Mouse (Mus musculus): Measurements from ENCODE around the gene Pdpn. TPM values are rescaled to one million over a fixed set of nuclear protein-coding genes. Genes with fewer than 3 reads are reported as not detected.

Pdpn gene
- polyA plus RNA-seq, 1 experiment, result 15.7 TPM

DNA sequence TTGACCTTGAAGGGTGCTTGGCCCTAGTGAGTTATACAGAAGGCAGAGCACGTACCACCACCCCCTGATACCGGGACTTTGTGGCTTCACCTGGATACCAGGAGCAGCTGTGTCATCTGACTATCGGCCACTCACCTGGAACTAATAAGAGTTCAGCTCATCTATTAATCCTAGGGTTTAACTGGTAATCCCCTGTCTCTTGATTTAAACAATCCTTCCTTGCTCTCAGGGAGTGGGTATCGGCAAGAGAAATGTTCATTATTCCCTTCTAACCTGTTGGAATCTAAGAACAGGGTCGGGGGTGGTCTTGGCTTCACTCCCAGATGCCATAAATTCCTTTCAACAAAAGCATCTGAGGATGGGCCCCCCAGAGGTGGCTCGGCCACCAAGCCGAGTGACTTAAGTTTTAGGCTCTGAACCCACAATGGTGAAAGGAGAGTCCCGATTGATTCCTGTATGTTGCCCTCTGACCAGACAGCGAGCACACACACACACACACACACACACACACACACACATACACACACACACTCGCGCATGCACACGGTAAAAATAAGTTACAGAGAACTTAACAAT is 837 bp upstream of the Pdpn start:
- DNase-seq (ENCODE audit: extremely low spot score in 1 of 2, low spot score in 1 of 2), result no peak

GRCm38 (mm10) chr4:143298431-143299315 is 691 bp downstream of the Pdpn start:
- no peak for DNase-seq (ENCODE audit: extremely low spot score in 1 of 2, low spot score in 1 of 2)

GRCm38 (mm10) chr4:143297016-143297556 is 2.3 kb downstream of the Pdpn start:
- DNase-seq (ENCODE audit: extremely low spot score in 1 of 2, low spot score in 1 of 2), result no peak

GRCm38 (mm10) chr4:143296153-143296552 is 3.2 kb downstream of the Pdpn start:
- no peak for DNase-seq (ENCODE audit: extremely low spot score in 1 of 2, low spot score in 1 of 2)

GRCm38 (mm10) chr4:143294324-143294723 is 5.0 kb downstream of the Pdpn start:
- DNase-seq (ENCODE audit: extremely low spot score in 1 of 2, low spot score in 1 of 2), result no peak

DNA sequence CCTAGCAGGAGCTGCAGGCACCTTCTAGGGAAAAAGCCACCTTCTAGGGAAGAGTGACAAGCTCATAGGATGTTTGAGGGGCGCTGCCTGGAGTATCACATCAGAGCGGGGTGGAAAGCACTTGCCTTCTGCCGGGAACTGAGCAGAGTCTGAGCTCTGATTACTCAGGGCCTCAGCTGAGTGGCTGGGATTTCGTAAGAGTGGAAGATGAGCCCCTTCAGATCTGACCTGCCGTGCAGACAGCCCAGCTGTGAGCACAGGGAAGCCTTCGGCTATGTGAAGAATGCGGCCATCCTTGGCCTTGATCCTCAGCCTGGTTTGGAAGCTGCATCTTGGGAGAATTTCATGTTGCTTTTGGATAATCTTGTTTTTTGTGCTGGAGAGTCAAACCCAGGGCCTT is 10.5 kb downstream of the Pdpn start:
- no peak for DNase-seq (ENCODE audit: extremely low spot score in 1 of 2, low spot score in 1 of 2)

DNA sequence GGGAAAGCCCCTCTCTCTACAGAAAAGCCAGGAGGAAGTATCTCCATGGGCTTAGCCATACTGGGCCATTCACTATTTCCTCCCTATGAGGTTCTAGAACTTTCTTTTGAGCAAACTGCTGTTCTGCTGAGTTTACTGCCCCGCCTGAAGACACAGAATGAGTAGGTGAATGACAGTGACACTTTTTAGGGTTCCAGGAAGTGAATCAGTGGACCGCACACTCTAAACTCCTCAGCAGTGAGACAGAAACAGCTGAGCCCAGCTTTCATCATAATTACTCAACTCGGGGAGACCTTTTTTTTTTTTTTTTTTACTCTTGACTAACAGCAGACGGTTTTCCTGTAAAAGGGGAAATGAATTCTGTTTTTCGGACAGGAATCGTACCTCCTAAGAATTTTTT is 10.9 kb downstream of the Pdpn start:
- no peak for DNase-seq (ENCODE audit: extremely low spot score in 1 of 2, low spot score in 1 of 2)

GRCm38 (mm10) chr4:143287065-143287464 is 12.3 kb downstream of the Pdpn start:
- no peak for DNase-seq (ENCODE audit: extremely low spot score in 1 of 2, low spot score in 1 of 2)

- peak in 1 of 2 experiments; percentile 53 for DNase-seq (ENCODE audit: extremely low spot score in 1 of 2, low spot score in 1 of 2)
Measured at GRCm38 (mm10) chr4:143280166-143280565, 19.2 kb downstream of the Pdpn start.

DNA sequence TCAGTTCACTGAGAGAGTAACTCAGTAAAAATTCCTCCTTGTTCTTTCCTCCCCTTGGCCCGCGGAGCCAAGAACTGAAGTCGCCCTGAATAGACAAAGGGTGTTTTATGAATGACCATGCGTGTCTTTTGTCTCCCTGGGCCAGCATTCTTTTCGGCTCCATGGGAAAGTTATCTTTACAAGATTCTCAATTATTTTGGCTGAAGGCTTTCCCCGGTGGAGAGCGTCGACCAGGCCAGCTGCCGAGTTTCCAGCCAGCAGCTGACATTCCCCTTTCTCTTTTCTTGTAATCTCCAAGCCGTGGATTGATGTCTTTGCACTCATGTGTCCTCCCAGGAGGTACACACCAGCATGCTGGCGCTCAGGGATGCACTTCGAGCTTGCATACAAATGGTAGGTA is 19.7 kb downstream of the Pdpn start:
- no peak for DNase-seq (ENCODE audit: extremely low spot score in 1 of 2, low spot score in 1 of 2)

DNA sequence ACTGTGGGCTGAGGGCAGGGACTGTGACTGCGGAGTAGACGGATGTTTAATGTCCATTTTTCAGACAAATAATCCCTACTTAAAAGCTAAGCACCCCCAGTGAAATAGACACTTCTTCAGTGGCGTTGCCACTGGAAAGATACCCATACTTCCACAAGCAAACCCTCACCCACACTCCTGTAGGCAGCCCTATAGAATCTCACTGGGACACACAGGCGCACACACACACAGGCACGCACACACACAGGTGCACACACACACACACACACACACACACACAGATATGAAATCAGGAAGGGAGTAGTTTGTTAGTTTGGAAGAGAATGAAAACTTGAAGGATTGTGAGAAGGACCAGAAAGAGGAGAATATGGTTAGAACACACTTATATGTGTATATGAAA is 20.3 kb downstream of the Pdpn start:
- DNase-seq (ENCODE audit: extremely low spot score in 1 of 2, low spot score in 1 of 2), result no peak

DNA sequence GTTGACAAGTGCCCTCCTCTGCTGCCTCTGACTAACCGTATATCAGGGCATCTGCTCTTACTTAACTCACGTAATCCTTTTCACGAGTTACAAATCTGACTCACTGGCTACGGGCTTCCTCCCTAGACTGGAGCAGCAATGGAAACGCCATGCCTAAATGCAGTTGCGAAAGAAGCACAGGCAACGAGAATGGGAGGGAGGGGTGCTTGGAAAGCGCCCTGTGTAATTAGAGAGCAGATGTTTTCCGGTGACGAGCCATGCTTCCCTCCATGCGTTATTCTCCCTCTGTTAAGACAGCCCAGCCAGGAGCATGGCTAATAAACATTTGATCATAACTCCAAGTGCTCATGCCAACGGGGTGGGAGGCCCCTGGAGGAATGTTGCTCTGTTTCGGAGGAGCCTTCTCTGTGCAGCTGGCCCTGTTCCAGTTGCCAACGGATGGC is 20.9 kb downstream of the Pdpn start:
- peak; percentile 27 to 72 for DNase-seq (ENCODE audit: extremely low spot score in 1 of 2, low spot score in 1 of 2)

DNA sequence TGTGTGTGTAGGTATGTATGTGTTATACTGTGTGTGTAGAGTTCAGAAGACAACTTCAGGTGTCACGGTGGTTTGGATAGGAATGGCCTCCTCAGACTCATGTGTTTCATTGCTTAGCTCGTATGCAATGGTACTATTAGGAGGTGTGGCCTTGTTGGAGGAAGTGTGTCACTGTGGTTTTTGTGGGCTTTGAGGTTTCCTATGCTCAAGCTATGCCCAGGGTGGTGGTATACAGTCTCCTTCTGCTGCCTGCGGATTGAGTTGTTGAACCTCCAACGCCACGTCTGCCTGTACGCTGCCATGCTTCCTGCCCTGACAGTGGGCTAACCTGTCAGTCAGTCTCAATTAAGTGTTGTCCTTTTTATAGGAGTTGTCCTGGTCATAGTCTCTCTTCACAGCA is 22.0 kb downstream of the Pdpn start:
- DNase-seq (ENCODE audit: extremely low spot score in 1 of 2, low spot score in 1 of 2), result no peak

- DNase-seq (ENCODE audit: extremely low spot score in 1 of 2, low spot score in 1 of 2), result no peak
Measured at GRCm38 (mm10) chr4:143271571-143271970, 27.8 kb downstream of the Pdpn start.

- no peak for DNase-seq (ENCODE audit: extremely low spot score in 1 of 2, low spot score in 1 of 2)
Measured at GRCm38 (mm10) chr4:143270903-143271302, 28.5 kb downstream of the Pdpn start.

DNA sequence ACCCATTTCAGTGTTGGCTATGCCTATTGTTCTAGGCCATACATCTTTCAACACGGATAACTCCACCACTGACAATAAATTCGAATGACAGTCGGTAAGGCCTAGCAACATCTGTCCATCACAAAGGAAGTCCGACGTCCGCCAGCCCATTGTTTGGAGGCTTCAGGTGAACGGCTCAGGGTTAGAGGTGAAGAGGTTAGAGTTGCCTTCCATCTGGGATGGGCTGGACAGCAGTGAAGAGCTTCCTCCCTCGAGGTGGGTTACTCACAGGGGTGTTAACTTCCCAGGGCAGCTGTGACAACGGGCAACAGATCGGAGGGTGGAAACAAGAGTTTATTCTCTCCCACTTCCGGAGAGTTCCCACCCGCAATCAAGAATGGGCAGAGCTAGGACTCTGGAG is 36.7 kb downstream of the Pdpn start:
- no peak for DNase-seq (ENCODE audit: extremely low spot score in 1 of 2, low spot score in 1 of 2)

DNA sequence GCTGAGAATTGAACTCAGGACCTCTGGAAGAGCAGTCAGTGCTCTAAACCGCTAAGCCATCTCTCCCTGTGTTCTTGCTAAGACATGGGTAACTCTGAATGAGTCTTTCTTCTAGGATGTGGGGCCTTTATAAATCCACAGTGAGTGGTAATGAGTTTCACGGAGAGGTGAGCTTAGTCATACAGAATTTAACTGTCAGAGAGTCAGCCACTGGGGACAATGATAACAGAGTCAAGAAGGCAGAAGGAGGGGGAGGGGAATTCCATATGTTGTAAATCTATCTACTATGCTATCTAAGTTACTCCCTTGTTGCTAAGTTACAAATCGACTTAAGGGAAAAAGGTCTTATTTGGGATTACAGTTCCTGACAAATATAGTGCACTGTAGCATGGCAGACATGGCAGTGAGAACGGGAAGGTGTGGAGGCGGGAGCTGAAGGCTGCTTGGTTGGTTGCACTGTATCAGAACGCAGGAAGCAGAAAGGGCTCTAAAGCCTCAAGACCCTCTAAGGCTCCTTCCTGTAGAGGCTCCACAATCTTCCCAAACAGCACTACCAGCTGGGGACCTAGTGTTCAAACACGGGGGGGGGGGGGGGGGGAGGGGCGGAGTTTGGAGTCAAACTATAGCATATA is 39.5 kb downstream of the Pdpn start:
- peak in 1 of 2 experiments; percentile 37 for DNase-seq (ENCODE audit: extremely low spot score in 1 of 2, low spot score in 1 of 2)

- peak in 1 of 2 experiments; percentile 30 for DNase-seq (ENCODE audit: extremely low spot score in 1 of 2, low spot score in 1 of 2)
Measured at GRCm38 (mm10) chr4:143258517-143258916, 40.8 kb downstream of the Pdpn start.

- DNase-seq (ENCODE audit: extremely low spot score in 1 of 2, low spot score in 1 of 2), result no peak
Measured at GRCm38 (mm10) chr4:143257971-143258370, 41.4 kb downstream of the Pdpn start.

GRCm38 (mm10) chr4:143255541-143255940 is 43.8 kb downstream of the Pdpn start:
- no peak for DNase-seq (ENCODE audit: extremely low spot score in 1 of 2, low spot score in 1 of 2)

DNA sequence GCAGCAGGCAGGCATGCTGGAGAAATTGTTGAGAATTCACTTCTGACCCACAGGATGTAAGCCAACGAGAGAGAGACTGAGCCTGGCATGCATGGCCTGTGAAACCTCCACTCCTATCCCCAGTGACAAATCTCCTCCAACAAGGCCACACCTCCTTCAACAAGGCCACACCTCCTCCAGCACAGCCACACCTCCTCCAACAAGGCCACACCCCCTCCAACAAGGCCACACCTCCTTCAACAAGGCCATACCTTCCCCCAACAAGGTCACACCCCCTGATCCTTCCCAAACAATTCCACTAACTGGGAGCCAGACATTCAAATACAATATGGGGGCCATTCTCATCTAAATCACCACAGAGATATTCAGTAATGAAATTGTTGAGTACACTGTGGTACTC is 46.0 kb downstream of the Pdpn start:
- DNase-seq (ENCODE audit: extremely low spot score in 1 of 2, low spot score in 1 of 2), result no peak
